Mouse (Mus musculus) intestine, embryonic 14.5 days (tissue): ENCODE results near the gene Ccdc92b. TPM values are rescaled to one million over a fixed set of nuclear protein-coding genes. Genes with fewer than 3 reads are reported as not detected.

Experiments used
- ATAC-seq: fragments of 200-750 bp; cut with Nextera tagmentation; replicated peaks from 2 replicates; pipeline ENCODE4 v1.8.0; 2017; ENCODE audit warnings: low read depth, moderate number of reproducible peaks, moderate TSS enrichment, moderate library complexity; ENCODE audit not compliant: low FRiP score, low TSS enrichment
- DNase-seq: peaks from one replicate; pipeline ENCODE4 v3.0.0-alpha.2; 2018; ENCODE audit warnings: low spot score
- H3K27ac ChIP-seq: fragments of 300-500 bp; sonication (generic); 2 replicates; pipeline ENCODE4 v1.5.1; 2014; ENCODE audit warnings: low read depth, mild to moderate bottlenecking, control low read depth
- H3K27me3 ChIP-seq: fragments of 300-500 bp; sonication (generic); replicated peaks from 2 replicates; pipeline ENCODE4 v1.6.1; 2014; ENCODE audit warnings: low read length, control low read depth; ENCODE audit not compliant: control insufficient read depth, insufficient read depth
- H3K36me3 ChIP-seq: fragments of 300-500 bp; sonication (generic); 2 replicates; pipeline ENCODE4 v1.6.1; 2014; ENCODE audit warnings: low read length, control low read depth; ENCODE audit not compliant: control insufficient read depth, insufficient read depth
- H3K4me1 ChIP-seq: fragments of 300-500 bp; sonication (generic); replicated peaks from 2 replicates; pipeline ENCODE4 v1.6.1; 2014; ENCODE audit warnings: low read length, control low read depth, mixed read lengths; ENCODE audit not compliant: control insufficient read depth, insufficient read depth
- H3K4me2 ChIP-seq: fragments of 300-500 bp; sonication (generic); 2 replicates; pipeline ENCODE4 v1.6.1; 2014; ENCODE audit warnings: low read length
- H3K4me3 ChIP-seq: fragments of 300-500 bp; sonication (generic); 2 replicates; pipeline ENCODE4 v1.5.1; 2014; ENCODE audit warnings: low read depth, low read length, control low read depth, mixed read lengths
- H3K9ac ChIP-seq: fragments of 300-500 bp; sonication (generic); 2 replicates; pipeline ENCODE4 v1.6.1; 2014; ENCODE audit warnings: mild to moderate bottlenecking, low read length
- H3K9me3 ChIP-seq: fragments of 300-500 bp; sonication (generic); 2 replicates; pipeline ENCODE4 v1.6.1; 2016; ENCODE audit warnings: low read length, control low read depth; ENCODE audit not compliant: control insufficient read depth
- WGBS: fragments of 180-500 bp; shearing (Covaris S2); extraction: QIAGEN DNeasy Blood & Tissue Kit; methylation state at CpG from one replicate; pipeline ENCODE4 v1.1.7; 2014; 5-methylcytosine and 5-hydroxymethylcytosine counted together
- polyA plus RNA-seq: library from polyadenylated mRNA; unstranded; fragments of >200 nt; fragmentation: Nextera tagmentation; extraction: Ambion mirVana; gene quantifications from 2 replicates; pipeline ENCODE4 v1.2.1, GENCODE M21; 2014

The Ccdc92b gene
- polyA plus RNA-seq, 1 experiment from 2014 or later = 0.74 TPM

DNA sequence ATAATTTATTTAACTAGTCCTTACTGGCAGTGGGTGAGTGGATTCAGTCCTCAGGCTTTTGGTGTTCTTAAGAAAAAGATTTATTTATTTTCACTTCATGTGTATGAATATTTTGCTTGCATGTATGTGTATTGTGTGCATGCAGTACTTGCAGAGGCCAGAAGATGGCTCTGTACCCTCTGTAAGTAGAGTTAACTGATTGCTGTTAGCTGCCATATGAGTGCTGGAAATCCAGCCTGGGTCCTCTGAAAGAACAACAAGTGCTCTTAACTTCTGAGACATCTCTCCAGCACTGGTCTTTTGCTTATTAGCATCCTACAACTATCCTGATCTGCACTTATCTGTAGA, 21.4 kb upstream of the Ccdc92b start:
- no peaks in the 10 kb centered on the region for H3K9me3 ChIP-seq
- H3K36me3 ChIP-seq = no peaks in the 10 kb centered on the region
- H3K27ac ChIP-seq = no peak overlapping the region
- peaks cover 3% of the 10 kb centered on the region; the same call in 1 of the 2 replicates for H3K27me3 ChIP-seq
- H3K4me3 ChIP-seq = no peak overlapping the region
- H3K4me2 ChIP-seq = no peak overlapping the region
- ATAC-seq (no peak), DNase-seq (no peak)
- H3K9ac ChIP-seq = no peak overlapping the region
- no peaks in the 10 kb centered on the region for H3K4me1 ChIP-seq

DNA sequence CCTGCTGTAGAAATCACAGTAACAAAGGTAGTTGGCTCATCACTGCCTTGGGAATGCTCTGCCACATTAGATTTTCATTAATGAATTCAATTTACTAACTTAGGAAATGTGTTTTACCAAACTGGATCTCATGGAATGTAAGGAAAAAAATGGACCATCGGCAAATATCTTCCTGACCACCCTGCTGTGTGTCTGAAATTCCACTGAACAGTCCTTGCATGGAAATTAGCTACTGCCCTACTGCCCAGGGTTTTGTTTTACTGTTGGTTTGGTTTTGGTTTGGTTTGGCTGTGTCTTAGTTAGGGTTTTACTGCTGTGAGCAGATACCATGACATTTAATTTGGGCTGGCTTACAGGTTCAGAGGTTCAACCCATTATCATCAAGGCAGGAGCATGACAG, 17.1 kb upstream of the Ccdc92b start:
- ATAC-seq (no peak), DNase-seq (no peak)
- 91% methylated on average over 1 of the region's 1 CpGs for WGBS
- no peaks in the 10 kb centered on the region for H3K4me1 ChIP-seq
- no peak overlapping the region for H3K4me3 ChIP-seq
- no peaks in the 10 kb centered on the region for H3K36me3 ChIP-seq
- no peak overlapping the region for H3K27ac ChIP-seq
- H3K27me3 ChIP-seq = no peaks in the 10 kb centered on the region
- no peaks in the 10 kb centered on the region for H3K9me3 ChIP-seq
- H3K9ac ChIP-seq = no peak overlapping the region
- H3K4me2 ChIP-seq = no peak overlapping the region

DNA sequence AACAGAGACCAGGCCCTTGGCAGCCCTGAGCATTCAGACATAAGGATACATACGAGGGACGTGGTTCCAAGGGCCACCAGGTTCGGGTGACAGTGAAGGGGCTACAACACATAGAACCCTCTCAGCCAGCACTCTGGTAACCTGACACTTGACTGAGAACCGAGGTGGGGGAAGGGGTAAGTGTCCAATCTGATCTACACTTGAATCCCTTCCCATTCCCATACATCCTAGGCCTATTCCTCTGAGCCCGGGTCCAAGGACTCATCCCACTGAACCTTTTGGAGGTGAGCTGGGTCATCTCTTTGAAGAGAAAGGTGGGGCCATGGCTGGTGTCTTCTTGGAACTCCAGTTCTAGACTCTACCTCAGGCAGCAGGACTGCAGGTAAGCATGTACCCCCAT, 9.3 kb upstream of the Ccdc92b start:
- no peak overlapping the region for H3K4me3 ChIP-seq

GRCm38 (mm10) chr11:74610545-74611176, 8.7 kb upstream of the Ccdc92b start, which contains the start of gene Rap1gap2:
Rap1gap2 (minus strand) TSS chr11:74610915.
- DNase-seq = peak; percentile 56
- H3K27ac ChIP-seq = no peak within 1 kb of the TSS
- H3K36me3 ChIP-seq = no peaks in the 10 kb centered on the region
- peaks cover 5% of the 10 kb centered on the region; the same call in 1 of the 2 replicates for H3K4me1 ChIP-seq
- 0 out of 2 replicates have a peak within 1 kb of the TSS, but pooled peaks have one; percentile 13 for H3K9ac ChIP-seq
- no peaks in the 10 kb centered on the region for H3K9me3 ChIP-seq
- H3K27me3 ChIP-seq = peaks cover 34% of the 10 kb centered on the region
- ATAC-seq = 0 out of 2 replicates have a peak, but pooled peaks have one; percentile 27
- H3K4me3 ChIP-seq = peak within 1 kb of the TSS; percentile 29
- WGBS = 2% methylated on average over 33 of the region's 50 CpGs
- H3K4me2 ChIP-seq = peak within 1 kb of the TSS; percentile 51

More for the DNA sequence above, 9.3 kb upstream of the Ccdc92b start:
- DNase-seq (no peak), ATAC-seq (no peak)
- H3K9ac ChIP-seq = no peak overlapping the region
- no peaks in the 10 kb centered on the region for H3K9me3 ChIP-seq
- H3K27me3 ChIP-seq = peaks cover 34% of the 10 kb centered on the region
- no peaks in the 10 kb centered on the region for H3K36me3 ChIP-seq
- 25% methylated on average over 5 of the region's 5 CpGs for WGBS
- H3K27ac ChIP-seq = no peak overlapping the region
- H3K4me2 ChIP-seq = peak overlapping the region; percentile 51
- peaks cover 5% of the 10 kb centered on the region; the same call in 1 of the 2 replicates for H3K4me1 ChIP-seq

GRCm38 (mm10) chr11:74611437-74611836, 8.0 kb upstream of the Ccdc92b start:
- 7% methylated on average over 7 of the region's 7 CpGs for WGBS
- no peak for DNase-seq
- Histone ChIP-seq H3K27ac (no peak overlapping the region), H3K9ac (no peak overlapping the region), H3K4me2 (peak overlapping the region; percentile 51; the same call in 1 of the 2 replicates), H3K4me3 (no peak overlapping the region), H3K36me3 (no peaks in the 10 kb centered on the region), H3K4me1 (peaks cover 5% of the 10 kb centered on the region; the same call in 1 of the 2 replicates), H3K27me3 (peaks cover 34% of the 10 kb centered on the region), H3K9me3 (no peaks in the 10 kb centered on the region)
- no peak for ATAC-seq

DNA sequence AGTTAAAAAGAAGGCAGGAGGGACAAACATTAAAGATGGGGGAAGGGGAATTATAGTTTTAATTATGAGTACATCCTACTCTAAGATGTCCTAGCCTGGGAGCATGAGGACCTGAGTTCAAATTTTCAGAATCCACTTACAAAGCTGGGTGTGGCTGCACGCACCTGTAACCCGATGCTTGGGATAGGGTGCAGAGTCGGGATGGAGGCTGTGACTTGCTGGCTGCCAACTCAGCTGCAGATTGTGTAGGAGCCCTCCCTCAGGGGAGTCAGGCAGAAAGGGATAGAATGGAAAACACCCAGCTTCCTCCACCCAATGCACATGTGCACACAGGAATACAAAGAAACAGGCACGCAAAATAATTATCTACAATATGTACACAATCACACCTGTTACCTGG, 6.0 kb upstream of the Ccdc92b start:
- ATAC-seq = no peak
- H3K27ac ChIP-seq = no peak overlapping the region
- 60% methylated on average over 4 of the region's 4 CpGs for WGBS
- peaks cover 5% of the 10 kb centered on the region; the same call in 1 of the 2 replicates for H3K4me1 ChIP-seq
- no peaks in the 10 kb centered on the region for H3K9me3 ChIP-seq
- peaks cover 40% of the 10 kb centered on the region for H3K27me3 ChIP-seq
- no peak overlapping the region for H3K4me2 ChIP-seq
- H3K36me3 ChIP-seq = no peaks in the 10 kb centered on the region
- no peak overlapping the region for H3K9ac ChIP-seq
- H3K4me3 ChIP-seq = no peak overlapping the region
- DNase-seq = no peak

DNA sequence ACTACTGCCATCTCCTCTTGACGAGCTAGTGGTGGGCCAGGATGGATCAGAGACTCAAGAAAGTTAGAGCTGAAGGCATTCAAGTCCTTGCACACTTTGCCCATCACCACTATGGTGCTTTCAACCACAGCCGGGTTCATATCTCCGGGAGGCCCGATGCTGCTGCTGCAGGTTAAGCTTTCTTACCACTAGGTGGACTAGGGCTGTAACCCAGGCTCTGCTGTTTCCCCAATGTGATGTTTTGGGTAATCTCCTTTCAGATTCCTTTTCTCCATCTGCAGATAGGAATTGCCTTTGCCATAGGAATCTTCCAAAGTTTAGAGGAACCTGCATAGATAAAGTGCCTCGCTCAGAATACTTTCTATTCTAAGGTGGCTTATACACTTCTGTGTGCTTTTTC, 3.8 kb upstream of the Ccdc92b start:
- Histone ChIP-seq H3K36me3 (no peaks in the 10 kb centered on the region), H3K27me3 (peaks cover 39% of the 10 kb centered on the region), H3K4me3 (no peak overlapping the region), H3K4me2 (no peak overlapping the region), H3K27ac (no peak overlapping the region), H3K4me1 (peaks cover 5% of the 10 kb centered on the region; the same call in 1 of the 2 replicates), H3K9me3 (no peaks in the 10 kb centered on the region), H3K9ac (no peak overlapping the region)
- 54% methylated on average over 5 of the region's 5 CpGs for WGBS
- no peak for ATAC-seq
- DNase-seq = no peak

DNA sequence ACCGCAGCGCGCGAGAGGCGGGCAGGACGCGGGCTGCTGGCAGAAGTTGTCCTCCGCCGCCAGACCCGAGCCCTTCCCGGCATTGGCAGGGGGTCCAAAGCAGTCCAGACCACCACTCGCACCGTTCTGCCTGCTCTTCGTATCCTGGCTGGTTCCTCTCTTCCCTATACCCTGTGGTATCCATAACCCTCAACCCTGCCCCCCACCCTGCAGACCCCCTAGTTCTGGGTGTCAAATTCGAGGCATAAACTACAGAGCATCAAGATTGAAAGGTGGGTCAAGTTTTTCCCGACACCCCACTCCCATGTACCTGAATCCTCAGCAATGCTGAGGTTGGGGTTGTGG, 523 bp downstream of the Ccdc92b start:
- no peak for DNase-seq
- WGBS = 5% methylated on average over 11 of the region's 16 CpGs
- Histone ChIP-seq H3K27me3 (peaks cover 33% of the 10 kb centered on the region), H3K4me3 (0 out of 2 replicates have a peak overlapping the region, but pooled peaks have one; percentile 28), H3K9ac (no peak overlapping the region), H3K27ac (no peak overlapping the region), H3K9me3 (no peaks in the 10 kb centered on the region), H3K4me2 (peak overlapping the region; percentile 49), H3K4me1 (no peaks in the 10 kb centered on the region; the same call in 1 of the 2 replicates), H3K36me3 (no peaks in the 10 kb centered on the region)
- no peak for ATAC-seq
